Mouse (Mus musculus) MEL (cell line): ENCODE measurements around the gene Adgrl4. TPM values are rescaled to one million over a fixed set of nuclear protein-coding genes. Genes with fewer than 3 reads are reported as not detected.

Source experiments
- DNase-seq: peaks from one replicate; pipeline ENCODE4 v3.0.0; 2011; ENCODE audit warnings: low read depth, low spot score
- H3K27ac ChIP-seq: 2 replicates; pipeline ENCODE4 v1.5.1; 2012; ENCODE audit warnings: low read depth, mild to moderate bottlenecking, control low read depth, low read length, moderate library complexity; ENCODE audit not compliant: control insufficient read depth
- H3K27me3 ChIP-seq, 2 experiments: fragments of 150-350 bp in 1 of 2; sonication (generic) in 1 of 2; 2 replicates each; pipeline ENCODE4 v1.6.1; 2012; ENCODE audit warnings: low read length in 2 of 2, mild to moderate bottlenecking in 2 of 2, improper control_type of control experiment in 1 of 2, moderate library complexity in 1 of 2; ENCODE audit not compliant: insufficient read depth in 2 of 2, control insufficient read depth in 1 of 2
- H3K36me3 ChIP-seq, 2 experiments: 2 replicates each; pipeline ENCODE4 v1.6.1; 2012 to 2014; ENCODE audit warnings: low read length in 2 of 2, improper control_type of control experiment in 1 of 2, inconsistent platforms in 1 of 2, mild to moderate bottlenecking in 1 of 2; ENCODE audit not compliant: insufficient read depth in 2 of 2, control insufficient read depth in 1 of 2
- H3K4me1 ChIP-seq, 2 experiments: fragments of 150-350 bp in 1 of 2; sonication (generic) in 1 of 2; 2 replicates each; pipeline ENCODE4 v1.6.1; 2012; ENCODE audit warnings: low read length in 2 of 2, improper control_type of control experiment in 1 of 2, mild to moderate bottlenecking in 1 of 2; ENCODE audit not compliant: insufficient read depth in 2 of 2, control insufficient read depth in 1 of 2
- H3K4me3 ChIP-seq, 2 experiments: fragments of 150-350 bp in 1 of 2; sonication (generic) in 1 of 2; 2 replicates each; pipeline ENCODE4 v1.5.1; 2012; ENCODE audit warnings: low read depth in 2 of 2, low read length in 2 of 2, mild to moderate bottlenecking in 2 of 2, moderate library complexity in 2 of 2, control low read depth in 1 of 2, improper control_type of control experiment in 1 of 2; ENCODE audit not compliant: control insufficient read depth in 1 of 2, insufficient read depth in 1 of 2
- H3K79me2 ChIP-seq: 2 replicates; pipeline ENCODE4 v1.6.1; 2012; ENCODE audit warnings: mild to moderate bottlenecking, low read length, moderate library complexity; ENCODE audit not compliant: control insufficient read depth, poor library complexity, insufficient read depth
- H3K9ac ChIP-seq: 2 replicates; pipeline ENCODE4 v1.6.1; 2012; ENCODE audit warnings: low read depth, mild to moderate bottlenecking, control low read depth, low read length, moderate library complexity; ENCODE audit not compliant: control insufficient read depth, poor library complexity, severe bottlenecking
- H3K9me3 ChIP-seq: fragments of 150-350 bp; sonication (generic); replicated peaks from 2 replicates; pipeline ENCODE4 v1.6.1; 2012; ENCODE audit warnings: mild to moderate bottlenecking, low read length, improper control_type of control experiment, moderate library complexity; ENCODE audit not compliant: insufficient read depth
- BHLHE40 ChIP-seq: IDR thresholded peaks from 2 replicates; pipeline ENCODE4 v1.6.1; 2012; ENCODE audit warnings: low read depth, mild to moderate bottlenecking, inconsistent platforms, low read length, improper control_type of control experiment, borderline replicate concordance
- CHD1 ChIP-seq: IDR thresholded peaks from 2 replicates; pipeline ENCODE4 v1.6.1; 2012; ENCODE audit warnings: low read depth, mild to moderate bottlenecking, inconsistent platforms, low read length, improper control_type of control experiment
- ELF1 ChIP-seq: IDR thresholded peaks from 2 replicates; pipeline ENCODE4 v1.6.1; 2014; ENCODE audit warnings: low read depth, mild to moderate bottlenecking, inconsistent platforms, low read length, improper control_type of control experiment, moderate library complexity
- EP300 ChIP-seq, 2 experiments: IDR thresholded peaks; 2 replicates each; pipeline ENCODE4 v1.6.1; 2011; ENCODE audit warnings: improper control_type of control experiment in 2 of 2, low read length in 2 of 2, low read depth in 1 of 2, mild to moderate bottlenecking in 1 of 2
- ETS1 ChIP-seq: IDR thresholded peaks from 2 replicates; pipeline ENCODE4 v1.6.1; 2012; ENCODE audit warnings: low read depth, mild to moderate bottlenecking, inconsistent platforms, low read length, improper control_type of control experiment, moderate library complexity
- JUND ChIP-seq: IDR thresholded peaks from 2 replicates; pipeline ENCODE4 v1.6.1; 2011; ENCODE audit warnings: low read depth, mild to moderate bottlenecking, improper control_type of control experiment, low read length
- KAT2A ChIP-seq: conservative IDR thresholded peaks from 2 replicates; pipeline ENCODE4 v1.6.1; 2012; ENCODE audit warnings: low read depth, low read length, improper control_type of control experiment, inconsistent platforms
- MAFK ChIP-seq: IDR thresholded peaks from 2 replicates; pipeline ENCODE4 v1.6.1; 2011; ENCODE audit warnings: low read depth, mild to moderate bottlenecking, low read length, improper control_type of control experiment, borderline replicate concordance
- MAX ChIP-seq: IDR thresholded peaks from 2 replicates; pipeline ENCODE4 v1.6.1; 2011; ENCODE audit warnings: low read length, improper control_type of control experiment
- MAZ ChIP-seq: IDR thresholded peaks from 2 replicates; pipeline ENCODE4 v1.6.1; 2012; ENCODE audit warnings: low read depth, mild to moderate bottlenecking, inconsistent platforms, low read length, improper control_type of control experiment
- MEF2A ChIP-seq: IDR thresholded peaks from 2 replicates; pipeline ENCODE4 v1.6.1; 2014; ENCODE audit warnings: low read depth, mild to moderate bottlenecking, inconsistent platforms, low read length, improper control_type of control experiment; ENCODE audit not compliant: poor library complexity, insufficient replicate concordance, severe bottlenecking; ENCODE audit errors: extremely low read depth
- MXI1 ChIP-seq: IDR thresholded peaks from 2 replicates; pipeline ENCODE4 v1.6.1; 2011; ENCODE audit warnings: mild to moderate bottlenecking, low read depth, low read length, improper control_type of control experiment
- MYB ChIP-seq: IDR thresholded peaks from 2 replicates; pipeline ENCODE4 v1.6.1; 2011; ENCODE audit warnings: mild to moderate bottlenecking, low read depth, low read length, improper control_type of control experiment
- NRF1 ChIP-seq: IDR thresholded peaks from 2 replicates; pipeline ENCODE4 v1.6.1; 2014; ENCODE audit warnings: low read depth, mild to moderate bottlenecking, inconsistent platforms, low read length, improper control_type of control experiment, moderate library complexity; ENCODE audit not compliant: poor library complexity, insufficient read depth, severe bottlenecking
- POLR2AphosphoS2 ChIP-seq: IDR thresholded peaks from 2 replicates; pipeline ENCODE4 v1.6.1; 2011; ENCODE audit warnings: low read length, improper control_type of control experiment
- RCOR1 ChIP-seq: IDR thresholded peaks from 2 replicates; pipeline ENCODE4 v1.6.1; 2012; ENCODE audit warnings: low read depth, mild to moderate bottlenecking, inconsistent platforms, low read length, improper control_type of control experiment
- SMC3 ChIP-seq: IDR thresholded peaks from 2 replicates; pipeline ENCODE4 v1.6.1; 2011; ENCODE audit warnings: low read depth, low read length, improper control_type of control experiment
- TCF12 ChIP-seq: IDR thresholded peaks from 2 replicates; pipeline ENCODE4 v1.6.1; 2014; ENCODE audit warnings: low read depth, mild to moderate bottlenecking, inconsistent platforms, low read length, improper control_type of control experiment, moderate library complexity
- USF1 ChIP-seq: IDR thresholded peaks from 2 replicates; pipeline ENCODE4 v1.6.1; 2014; ENCODE audit warnings: low read depth, mild to moderate bottlenecking, inconsistent platforms, low read length, improper control_type of control experiment, moderate library complexity
- ZC3H11A ChIP-seq: IDR thresholded peaks from 2 replicates; pipeline ENCODE4 v1.6.1; 2012; ENCODE audit warnings: low read depth, mild to moderate bottlenecking, inconsistent platforms, low read length, improper control_type of control experiment
- polyA plus RNA-seq, 2 experiments: library from polyadenylated mRNA; stranded (reverse) in 1 of 2; unstranded in 1 of 2; fragments of >175 nt in 1 of 2; fragments of >200 nt in 1 of 2; gene quantifications; 2 replicates each; pipeline versions ENCODE4 v1.2.1 to v1.2.4; 2012; ENCODE audit warnings: low replicate concordance in 2 of 2, low read depth in 1 of 2; ENCODE audit not compliant: insufficient read length in 2 of 2, insufficient read depth in 1 of 2, missing spikeins in 1 of 2
- total RNA-seq: library from RNA; depleted of rRNA; stranded (reverse); fragments of 300-350 nt; gene quantifications from 2 replicates; pipeline ENCODE4 v1.2.3, GENCODE M21; 2012

Gene Adgrl4
- total and polyA plus RNA-seq, 3 experiments = not detected

- H3K27ac ChIP-seq = no peak overlapping the region
- no peaks in the 10 kb centered on the region for H3K4me1 ChIP-seq
- TF ChIP-seq USF1 (no peak), CHD1 (no peak), MEF2A (no peak), ELF1 (no peak), ZC3H11A (no peak), BHLHE40 (no peak), MAFK (no peak), MAZ (no peak), RCOR1 (no peak)
Measured at GRCm38 (mm10) chr3:151575292-151575691, 137.6 kb downstream of the Adgrl4 start.

DNA sequence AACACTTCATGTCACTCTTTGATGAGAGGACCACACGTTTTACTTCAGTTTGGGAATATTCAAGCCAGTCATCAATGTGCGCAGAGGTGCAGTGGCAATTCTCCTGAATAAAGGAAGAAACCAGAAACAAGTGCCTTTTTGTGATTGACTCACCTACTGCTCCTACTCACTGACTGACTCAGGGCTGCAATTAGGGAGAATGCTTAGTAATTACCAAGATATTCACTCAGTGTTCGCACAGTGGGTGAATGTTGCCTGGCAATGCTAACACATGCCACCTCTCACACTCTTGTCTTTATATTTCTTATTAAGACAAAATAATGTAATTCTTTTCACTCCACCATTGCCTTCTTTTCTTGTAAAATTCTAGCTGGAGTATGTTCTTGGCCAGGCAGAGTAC, 138.5 kb downstream of the Adgrl4 start:
- TF ChIP-seq POLR2AphosphoS2 (no peak), KAT2A (no peak), RCOR1 (no peak), ETS1 (no peak), USF1 (no peak), MYB (no peak), EP300 (IDR thresholded peaks at IDR 0.05; ENCODE audit: low read depth in 1 of 2, low read length in 2 of 2) (no peak), TCF12 (no peak), MXI1 (no peak), MAX (no peak), SMC3 (no peak), NRF1 (no peak), JUND (no peak), BHLHE40 (no peak)
- TF ChIP-seq, all 39 proteins: peak for 0
- Histone ChIP-seq H3K9me3 (no peaks in the 10 kb centered on the region), H3K4me3 (no peak overlapping the region), H3K27ac (no peak overlapping the region), H3K27me3 (no peaks in the 10 kb centered on the region), H3K79me2 (no peaks in the 10 kb centered on the region), H3K4me1 (no peaks in the 10 kb centered on the region), H3K9ac (no peak overlapping the region), H3K36me3 (no peaks in the 10 kb centered on the region)
- no peak for DNase-seq

More at GRCm38 (mm10) chr3:151575292-151575691, 137.6 kb downstream of the Adgrl4 start:
- Histone ChIP-seq H3K9ac (no peak overlapping the region), H3K27me3 (no peaks in the 10 kb centered on the region), H3K4me3 (no peak overlapping the region), H3K79me2 (no peaks in the 10 kb centered on the region), H3K9me3 (no peaks in the 10 kb centered on the region), H3K36me3 (no peaks in the 10 kb centered on the region)
- no peak for DNase-seq
